Mouse (Mus musculus) stomach, postnatal 0 days (tissue): ENCODE data around the gene Itih2. TPM values are rescaled to one million over a fixed set of nuclear protein-coding genes. Genes with fewer than 3 reads are reported as not detected.

ENCODE experiments used
- ATAC-seq: fragments of 200-750 bp; cut with Nextera tagmentation; 2 replicates; pipeline ENCODE4 v1.8.0; 2017; ENCODE audit not compliant: low FRiP score, low TSS enrichment
- DNase-seq: peaks from one replicate; pipeline ENCODE4 v3.0.0-alpha.2; 2016; ENCODE audit warnings: low spot score
- H3K27ac ChIP-seq: fragments of 300-500 bp; sonication (generic); replicated peaks from 2 replicates; pipeline ENCODE4 v1.5.1; 2014; ENCODE audit warnings: mild to moderate bottlenecking, control low read depth
- H3K27me3 ChIP-seq: fragments of 300-500 bp; sonication (generic); 2 replicates; pipeline ENCODE4 v1.6.1; 2014; ENCODE audit warnings: low read length; ENCODE audit not compliant: control insufficient read depth, insufficient read depth
- H3K36me3 ChIP-seq: fragments of 300-500 bp; sonication (generic); 2 replicates; pipeline ENCODE4 v1.6.1; 2014; ENCODE audit warnings: low read length, mixed read lengths; ENCODE audit not compliant: control insufficient read depth, insufficient read depth
- H3K4me1 ChIP-seq: fragments of 300-500 bp; sonication (generic); replicated peaks from 2 replicates; pipeline ENCODE4 v1.6.1; 2014; ENCODE audit warnings: antibody characterized with exemption; ENCODE audit not compliant: control insufficient read depth, insufficient read depth
- H3K4me2 ChIP-seq: fragments of 300-500 bp; sonication (generic); replicated peaks from 2 replicates; pipeline ENCODE4 v1.6.1; 2014; ENCODE audit warnings: low read depth, mild to moderate bottlenecking, control low read depth, moderate library complexity
- H3K4me3 ChIP-seq: fragments of 300-500 bp; sonication (generic); 2 replicates; pipeline ENCODE4 v1.5.1; 2014; ENCODE audit warnings: low read depth, low read length, control low read depth
- H3K9ac ChIP-seq: fragments of 300-500 bp; sonication (generic); 2 replicates; pipeline ENCODE4 v1.6.1; 2014; ENCODE audit warnings: mild to moderate bottlenecking, low read length, control low read depth, mixed read lengths
- H3K9me3 ChIP-seq: fragments of 300-500 bp; sonication (generic); 2 replicates; pipeline ENCODE4 v1.6.1; 2016; ENCODE audit warnings: low read length; ENCODE audit not compliant: control insufficient read depth
- CTCF ChIP-seq: IDR thresholded peaks from 2 replicates; pipeline ENCODE4 v1.5.1; 2016; ENCODE audit warnings: antibody characterized with exemption, low read depth, mild to moderate bottlenecking, moderate library complexity
- EP300 ChIP-seq: optimal IDR thresholded peaks from 2 replicates; pipeline ENCODE3; 2016; ENCODE audit warnings: antibody characterized with exemption
- WGBS: fragments of 180-500 bp; shearing (Covaris S2); extraction: QIAGEN DNeasy Blood & Tissue Kit; methylation state at CpG from one replicate; pipeline ENCODE4 v1.1.7; 2014; 5-methylcytosine and 5-hydroxymethylcytosine counted together
- polyA plus RNA-seq: library from polyadenylated mRNA; unstranded; fragments of >200 nt; fragmentation: Nextera tagmentation; extraction: Ambion mirVana; gene quantifications from 2 replicates; pipeline ENCODE4 v1.2.1, GENCODE M21; 2015

The Itih2 gene
- polyA plus RNA-seq, 1 experiment from 2014 or later: 9.0 TPM

DNA sequence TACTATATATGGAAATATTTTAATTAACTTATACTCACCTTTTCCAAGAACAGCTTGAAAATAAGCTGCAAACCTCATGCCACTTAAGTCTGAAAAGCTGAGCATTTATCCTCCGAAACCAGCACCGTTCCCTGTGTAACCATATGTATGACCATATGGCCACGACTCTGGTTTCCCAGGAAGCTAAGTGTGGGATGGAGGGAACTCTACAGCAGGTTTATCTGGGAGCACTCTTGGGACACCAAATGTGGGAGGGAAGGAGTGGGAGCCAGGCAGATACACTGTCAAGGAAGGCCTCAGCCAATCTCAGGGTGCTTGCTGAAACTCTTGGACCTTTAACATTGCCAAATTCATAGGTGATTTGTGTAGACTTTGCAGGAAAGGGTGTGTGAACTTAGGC, 80.3 kb downstream of the Itih2 start:
- Histone ChIP-seq H3K4me2 (no peak overlapping the region), H3K9ac (no peak overlapping the region), H3K4me1 (no peaks in the 10 kb centered on the region), H3K36me3 (no peaks in the 10 kb centered on the region), H3K9me3 (no peaks in the 10 kb centered on the region), H3K27ac (no peak overlapping the region), H3K4me3 (no peak overlapping the region), H3K27me3 (no peaks in the 10 kb centered on the region)
- no peak for DNase-seq
- TF ChIP-seq CTCF (no peak), EP300 (no peak)
- 82% methylated on average over 3 of the region's 3 CpGs for WGBS
- ATAC-seq: no peak

GRCm38 (mm10) chr2:10049456-10049855, 81.7 kb downstream of the Itih2 start:
- 12% methylated on average over 10 of the region's 10 CpGs for WGBS
- H3K9ac ChIP-seq: no peak overlapping the region
- ATAC-seq: no peak

DNA sequence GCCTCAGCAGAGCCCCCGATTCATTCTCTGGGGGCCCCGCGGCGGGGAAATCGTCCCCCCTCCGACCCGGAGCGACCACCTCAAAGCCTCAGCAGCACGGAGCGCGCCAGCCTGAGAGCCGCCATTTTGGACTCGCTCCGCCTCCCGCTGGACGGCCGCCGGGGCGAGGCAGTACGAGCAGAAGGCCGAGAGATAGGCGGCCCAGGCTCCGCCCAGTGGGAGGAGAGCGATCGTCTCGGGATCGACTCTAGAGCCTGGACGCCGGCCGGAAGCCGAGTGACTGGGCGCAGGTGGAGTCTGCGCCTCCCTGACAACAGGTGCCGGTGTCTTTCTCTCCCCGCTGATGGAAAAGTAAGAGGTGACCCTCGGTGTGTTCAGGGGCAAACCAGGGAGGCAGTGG, 82.7 kb downstream of the Itih2 start, which contains the start of gene Taf3:
TSS of gene Taf3 (minus strand) at position 136 of the 400 bp plus-strand sequence.
- H3K4me3 ChIP-seq: peak within 1 kb of the TSS; percentile 94
- H3K4me1 ChIP-seq: no peaks in the 10 kb centered on the region
- peak within 1 kb of the TSS; percentile 92 for H3K4me2 ChIP-seq
- H3K27me3 ChIP-seq: no peaks in the 10 kb centered on the region
- H3K9me3 ChIP-seq: no peaks in the 10 kb centered on the region
- TF ChIP-seq EP300 (no peak), CTCF (peak; percentile 9; the same call in 1 of the 2 replicates)
- no peaks in the 10 kb centered on the region for H3K36me3 ChIP-seq
- peak within 1 kb of the TSS; percentile 83 for H3K9ac ChIP-seq
- ATAC-seq (peak; percentile 95), DNase-seq (peak; percentile 94)
- under 1% methylated on average over 36 of the region's 36 CpGs for WGBS
- H3K27ac ChIP-seq: no peak within 1 kb of the TSS

More at GRCm38 (mm10) chr2:10049456-10049855, 81.7 kb downstream of the Itih2 start:
- no peaks in the 10 kb centered on the region for H3K36me3 ChIP-seq
- H3K4me1 ChIP-seq: no peaks in the 10 kb centered on the region
- no peak for TF ChIP-seq EP300
- no peak for TF ChIP-seq CTCF
- peak overlapping the region; percentile 45 for H3K4me2 ChIP-seq
- DNase-seq: no peak
- H3K4me3 ChIP-seq: peak overlapping the region; percentile 94
- no peaks in the 10 kb centered on the region for H3K9me3 ChIP-seq
- H3K27ac ChIP-seq: no peak overlapping the region
- H3K27me3 ChIP-seq: no peaks in the 10 kb centered on the region

- DNase-seq: peak; percentile 36
- H3K4me3 ChIP-seq: peak overlapping the region; percentile 94
- H3K9ac ChIP-seq: peak overlapping the region; percentile 83
- TF ChIP-seq EP300: no peak
- TF ChIP-seq CTCF: peak; percentile 57
- H3K27ac ChIP-seq: no peak overlapping the region
- no peaks in the 10 kb centered on the region for H3K9me3 ChIP-seq
- H3K4me1 ChIP-seq: no peaks in the 10 kb centered on the region
- no peaks in the 10 kb centered on the region for H3K36me3 ChIP-seq
- under 1% methylated on average over 44 of the region's 47 CpGs for WGBS
- peak; percentile 55 for ATAC-seq
- H3K27me3 ChIP-seq: no peaks in the 10 kb centered on the region
- H3K4me2 ChIP-seq: peak overlapping the region; percentile 92
These were observed 83.3 kb downstream of the Itih2 start for GRCm38 (mm10) chr2:10047758-10048436.

Other genes with a start within 250 kb of the Itih2 start
- gene 9230102O04Rik, start 241.9 kb downstream of the Itih2 start, polyA plus RNA-seq: not detected in 2 replicates
- gene Gata3, start 241.4 kb downstream of the Itih2 start, polyA plus RNA-seq: 7.5 and 8.9 TPM in 2 replicates
- gene Taf3, start 82.8 kb downstream of the Itih2 start, polyA plus RNA-seq: 4.7 and 4.9 TPM in 2 replicates
- 620 and 626 TPM in 2 replicates for gene Atp5c1, start 50.9 kb downstream of the Itih2 start, polyA plus RNA-seq
- gene Kin, start 50.8 kb downstream of the Itih2 start, polyA plus RNA-seq: 15.4 and 16.2 TPM in 2 replicates
- 28.0 and 35.4 TPM in 2 replicates for gene Itih5, start 22.2 kb upstream of the Itih2 start, polyA plus RNA-seq
- gene Sfmbt2, start 239.1 kb upstream of the Itih2 start, polyA plus RNA-seq: 0.63 and 0.65 TPM in 2 replicates